Mouse (Mus musculus) erythroblast, embryonic 14.5 days (primary cell): ENCODE results near the gene Adamts13.

Source experiments
- GATA1 ChIP-seq: IDR thresholded peaks from 2 replicates; pipeline ENCODE4 v1.6.1; 2012; ENCODE audit warnings: low read length, inconsistent platforms, mixed read lengths
- TAL1 ChIP-seq: IDR thresholded peaks from 3 replicates; pipeline ENCODE4 v1.6.1; 2012; ENCODE audit warnings: low read length, inconsistent platforms, mixed read lengths

DNA sequence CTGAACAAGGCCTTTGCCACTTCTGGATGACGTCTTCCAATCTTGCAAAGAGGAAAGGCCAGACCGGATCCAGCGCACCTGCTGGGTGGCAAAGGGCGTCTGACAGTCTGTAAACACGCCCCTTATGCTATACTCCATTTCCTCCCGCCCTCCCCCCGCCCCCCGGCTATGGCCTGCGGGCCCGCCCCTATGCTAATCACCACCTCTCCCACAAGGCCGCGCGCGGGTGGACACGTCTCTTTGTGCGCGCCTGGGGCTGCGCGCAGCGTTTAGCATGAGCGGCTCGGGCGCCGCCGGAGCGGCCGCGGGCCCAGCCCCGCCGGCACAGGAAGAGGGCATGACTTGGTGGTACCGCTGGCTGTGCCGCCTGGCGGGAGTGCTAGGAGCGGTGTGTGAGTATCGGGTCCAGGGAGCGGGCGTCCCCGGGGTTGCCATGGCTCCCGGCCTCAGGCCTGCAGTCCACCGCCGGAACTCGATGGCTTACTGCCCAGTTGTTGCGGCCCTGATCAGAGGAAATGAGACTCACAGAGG lies 36.6 kb downstream of the Adamts13 start, which contains the start of gene Cacfd1:
- TF ChIP-seq GATA1 (no peak), TAL1 (no peak)
